Mouse (Mus musculus): ENCODE results near the gene Atg101.

DNA sequence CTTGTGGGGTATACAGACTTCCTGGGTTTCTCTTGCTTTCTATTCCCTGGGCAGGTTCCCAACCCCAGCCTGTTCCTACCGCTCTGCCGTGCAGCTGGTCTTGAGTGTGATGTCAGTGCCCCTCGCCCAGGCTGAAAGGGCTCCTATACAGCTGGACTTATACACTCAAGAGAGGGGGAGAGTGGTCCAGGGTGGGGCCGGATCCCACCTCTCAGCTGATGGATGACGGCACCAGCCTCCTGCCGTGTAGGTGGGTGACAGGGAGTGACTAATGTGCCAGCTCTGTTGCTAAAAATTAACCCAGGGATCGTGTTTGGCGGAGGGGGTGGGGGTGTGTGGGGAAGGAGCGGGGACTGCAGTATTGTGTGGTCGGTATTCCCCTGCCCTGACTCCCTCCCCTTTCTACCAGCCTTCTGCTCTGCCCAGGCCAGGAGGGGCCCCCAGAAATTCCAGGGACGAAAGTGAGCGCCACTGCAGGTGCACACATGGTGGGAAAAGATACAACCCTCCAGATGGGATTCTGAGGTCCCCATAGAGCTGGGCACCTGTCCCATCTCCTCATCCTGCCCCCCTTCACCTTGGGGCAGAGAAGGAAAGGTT is 48.2 kb upstream of the Atg101 start:
- TF ChIP-seq POLR2A (IDR thresholded peaks at IDR 0.05; ENCODE audit: insufficient read depth, low read length), result no peak
- no peak for TF ChIP-seq CTCF (IDR thresholded peaks at IDR 0.05; ENCODE audit: low read depth, low read length)
- no peak for TF ChIP-seq EP300 (IDR thresholded peaks at IDR 0.05; ENCODE audit: insufficient read depth, low read depth, low read length)

Measured in ES-Bruce4 (cell line).